Mouse (Mus musculus) gonadal fat pad, adult 2 months (tissue): Measurements from ENCODE around the gene Chst14. TPM values are rescaled to one million over a fixed set of nuclear protein-coding genes. Genes with fewer than 3 reads are reported as not detected.

Source experiments
- DNase-seq: peaks from one replicate; pipeline ENCODE4 v3.0.0-alpha.2; 2012; ENCODE audit warnings: low read depth
- polyA plus RNA-seq: library from polyadenylated mRNA; depleted of rRNA; stranded (reverse); fragments of >200 nt; gene quantifications from 2 replicates; pipeline ENCODE4 v1.2.3, GENCODE M21; 2012; rRNA removed

Chst14 gene
- polyA plus RNA-seq, 1 experiment = 11.8 TPM

DNA sequence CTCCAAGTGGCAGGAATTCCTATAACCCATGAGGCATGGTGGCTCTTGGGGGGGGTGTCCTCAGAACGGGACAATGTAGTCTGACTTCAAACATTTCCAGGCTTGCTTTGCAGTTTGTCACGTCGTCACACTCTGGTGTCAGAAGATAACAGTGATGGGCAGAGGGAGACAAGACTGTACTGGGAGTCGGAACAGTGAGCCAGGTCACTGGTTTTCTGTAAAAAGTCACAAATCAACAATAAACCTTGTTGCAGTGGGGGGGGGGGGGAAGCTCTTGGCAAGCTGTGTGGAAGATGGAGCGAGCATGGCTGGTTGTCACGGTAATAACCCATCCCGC, 37.3 kb downstream of the Chst14 start:
- no peak for DNase-seq

- DNase-seq = no peak
These were observed 43.4 kb downstream of the Chst14 start for GRCm38 (mm10) chr2:118969585-118970147.

DNA sequence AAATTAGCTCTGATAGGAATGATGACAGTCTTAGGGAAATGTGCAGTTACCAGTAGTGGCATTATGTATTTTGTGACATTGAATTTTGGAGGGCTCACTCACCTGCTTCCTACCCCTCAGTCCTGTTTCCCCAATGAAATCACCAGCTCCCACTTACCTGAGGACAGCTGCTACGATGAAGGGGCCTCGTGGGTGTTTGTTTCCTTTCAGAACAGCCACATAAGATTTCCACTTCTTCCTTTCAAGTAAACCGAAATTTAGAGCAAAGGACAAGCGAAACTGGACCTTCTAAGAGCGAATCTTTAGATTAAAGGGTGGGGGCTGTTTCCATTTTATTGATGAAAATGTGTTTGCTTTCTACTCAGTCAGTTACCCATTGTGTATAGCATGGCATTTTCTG, 45.8 kb downstream of the Chst14 start:
- DNase-seq = no peak

GRCm38 (mm10) chr2:118972687-118973376, 46.5 kb downstream of the Chst14 start:
- DNase-seq = no peak

- no peak for DNase-seq
These were observed 49.6 kb downstream of the Chst14 start for GRCm38 (mm10) chr2:118975855-118976254.

GRCm38 (mm10) chr2:118976282-118976929, 50.1 kb downstream of the Chst14 start:
- no peak for DNase-seq

DNA sequence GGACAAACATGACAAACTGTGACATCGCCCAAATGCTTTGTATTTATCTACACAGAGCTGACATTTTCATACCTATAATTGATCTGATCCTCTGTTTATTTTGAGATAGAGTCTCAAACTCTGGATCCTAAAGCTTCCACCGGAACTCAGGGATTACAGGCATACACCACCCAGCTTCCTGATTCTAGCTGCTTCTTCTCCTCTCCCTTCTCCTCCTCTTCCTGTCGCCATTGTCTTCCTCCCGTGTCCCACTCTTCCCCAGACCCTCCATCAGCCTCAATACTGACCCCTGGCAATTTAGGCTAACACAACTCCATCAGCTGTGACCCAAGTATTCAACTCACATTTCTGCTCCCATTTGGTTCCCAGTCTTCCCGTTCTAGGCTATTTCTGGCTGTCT, 50.6 kb downstream of the Chst14 start:
- DNase-seq = no peak

DNA sequence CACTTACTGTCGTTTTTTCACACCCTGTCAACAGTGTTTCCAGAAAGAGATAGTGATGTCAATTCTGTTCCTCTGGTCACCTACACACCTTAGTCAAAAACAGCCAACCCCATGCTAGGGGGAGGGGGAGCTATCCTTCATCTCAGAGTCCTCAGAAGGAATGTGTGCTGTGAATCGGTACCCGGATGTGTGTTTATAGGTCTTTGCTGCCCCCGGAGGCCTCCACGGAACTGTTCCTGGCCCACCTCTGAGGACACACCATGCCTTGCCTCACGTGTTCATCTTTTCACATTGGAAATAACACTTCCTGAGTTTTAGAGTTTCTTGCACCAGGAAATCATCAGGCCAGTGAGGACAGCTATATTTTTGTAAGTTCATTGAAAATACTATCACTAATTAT, 51.8 kb downstream of the Chst14 start:
- no peak for DNase-seq

Other genes starting within 250 kb of the Chst14 start
- 0.01 and 0.18 TPM in 2 replicates for gene Ankrd63, start 222.5 kb upstream of the Chst14 start, polyA plus RNA-seq
- gene Plcb2, start 198.1 kb upstream of the Chst14 start, polyA plus RNA-seq = 1.6 and 2.1 TPM in 2 replicates
- gene Inafm2, start 180.7 kb upstream of the Chst14 start, polyA plus RNA-seq = 13.7 and 19.1 TPM in 2 replicates
- 9.7 and 14.1 TPM in 2 replicates for gene Ccdc9b, start 163.8 kb upstream of the Chst14 start, polyA plus RNA-seq
- gene Phgr1, start 153.7 kb upstream of the Chst14 start, polyA plus RNA-seq = 0.60 and 2.3 TPM in 2 replicates
- 2.1 and 4.8 TPM in 2 replicates for gene Disp2, start 146.8 kb upstream of the Chst14 start, polyA plus RNA-seq
- 2.0 and 2.8 TPM in 2 replicates for gene Knstrn, start 112.5 kb upstream of the Chst14 start, polyA plus RNA-seq
- 109 and 135 TPM in 2 replicates for gene Ivd, start 64.5 kb upstream of the Chst14 start, polyA plus RNA-seq
- gene Bahd1, start 26.1 kb upstream of the Chst14 start, polyA plus RNA-seq = 22.9 and 29.9 TPM in 2 replicates
- gene Ccdc32, start 102.9 kb downstream of the Chst14 start, polyA plus RNA-seq = 7.4 and 10.3 TPM in 2 replicates
- 2.8 and 3.5 TPM in 2 replicates for gene Rpusd2, start 108.3 kb downstream of the Chst14 start, polyA plus RNA-seq
- gene Knl1, start 120.6 kb downstream of the Chst14 start, polyA plus RNA-seq = 0.10 and 0.27 TPM in 2 replicates
- 2.1 and 2.6 TPM in 2 replicates for gene Rad51, start 186.3 kb downstream of the Chst14 start, polyA plus RNA-seq
- 23.1 and 24.5 TPM in 2 replicates for gene Rmdn3, start 230.5 kb downstream of the Chst14 start, polyA plus RNA-seq
- gene Gchfr, start 241.3 kb downstream of the Chst14 start, polyA plus RNA-seq = 15.6 and 55.8 TPM in 2 replicates
- 0.03 TPM in 1 of 2 replicates, not detected in the other for gene Gm14137, start 248.0 kb downstream of the Chst14 start, polyA plus RNA-seq